Mouse (Mus musculus): Measurements from ENCODE around the gene Gm10720.
"Not testable (repeated sequence)": the region's sequence is repeated elsewhere in the genome, so short reads cannot be mapped to it uniquely, and the experiment has no call there.

DNA sequence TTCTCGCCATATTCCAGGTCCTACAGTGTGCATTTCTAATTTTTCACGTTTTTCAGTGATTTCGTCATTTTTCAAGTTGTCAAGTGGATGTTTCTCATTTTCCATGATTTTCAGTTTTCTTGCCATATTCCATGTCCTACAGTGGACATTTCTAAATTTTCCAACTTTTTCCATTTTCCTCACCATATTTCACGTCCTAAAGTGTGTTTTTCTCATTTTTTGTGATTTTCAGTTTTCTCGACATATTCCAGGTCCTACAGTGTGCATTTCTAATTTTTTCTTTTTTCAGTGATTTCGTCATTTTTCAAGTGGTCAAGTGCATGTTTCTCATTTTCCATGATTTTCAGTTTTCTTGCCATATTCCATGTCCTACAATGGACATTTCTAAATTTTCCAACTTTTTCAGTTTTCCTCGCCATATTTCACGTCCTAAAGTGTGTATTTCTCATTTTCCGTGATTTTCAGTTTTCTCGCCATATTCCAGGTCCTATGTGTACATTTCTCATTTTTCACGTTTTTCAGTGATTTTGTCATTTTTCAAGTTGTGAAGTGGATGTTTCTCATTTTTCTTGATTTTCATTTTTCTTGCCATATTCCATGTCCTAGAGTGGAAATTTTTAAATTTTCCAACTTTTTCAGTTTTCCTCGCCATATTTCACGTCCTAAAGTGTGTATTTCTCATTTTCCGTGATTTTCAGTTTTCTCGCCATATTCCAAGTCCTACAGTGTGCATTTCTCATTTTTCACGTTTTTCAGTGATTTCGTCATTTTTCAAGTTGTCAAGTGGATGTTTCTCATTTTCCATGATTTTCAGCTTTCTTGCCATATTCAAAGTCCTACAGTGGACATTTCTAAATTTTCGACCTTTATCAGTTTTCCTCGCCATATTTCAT lies 4.6 kb downstream of the Gm10720 start:
- TF ChIP-seq CTCF (IDR thresholded peaks at IDR 0.05; ENCODE audit: extremely low read depth, insufficient read depth, insufficient read length, insufficient replicate concordance); POLR2A (IDR thresholded peaks at IDR 0.05; ENCODE audit: low read depth, low read length): not testable (repeated sequence)
